In the genomic region with DNA sequence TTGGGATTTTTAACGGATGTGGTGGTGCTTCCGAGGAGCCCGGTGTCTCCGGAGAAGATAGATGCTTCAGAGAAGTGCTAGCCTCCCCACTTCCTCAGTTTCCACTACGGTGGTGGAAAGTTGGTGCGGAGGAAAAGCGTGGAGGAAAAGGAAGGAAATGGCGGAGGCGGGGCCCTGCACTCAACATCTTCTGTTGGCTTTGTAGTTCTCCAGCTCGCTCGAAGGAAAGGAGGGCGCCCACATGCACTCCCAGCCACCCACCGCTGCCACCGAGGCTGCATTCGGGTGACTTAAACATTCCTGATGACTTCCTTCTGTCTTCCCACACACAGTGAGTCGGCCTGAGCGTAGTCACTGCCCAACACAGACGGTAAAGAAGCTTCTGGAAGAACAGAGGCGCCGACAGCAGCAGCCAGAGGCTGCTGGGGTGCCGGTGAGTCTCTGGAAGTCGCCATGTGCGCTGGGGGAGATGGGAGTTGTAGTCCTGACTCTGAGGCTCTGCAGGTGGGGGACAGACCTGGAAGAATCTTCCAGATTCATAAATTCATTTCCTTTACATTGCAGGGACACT, we compare ENCODE assay signal across 8 mouse cellular contexts. TPM values are rescaled to one million over a fixed set of nuclear protein-coding genes. Genes with fewer than 3 reads are reported as not detected.
DNase-seq lines count a peak whose midpoint lies in the region; ATAC-seq and TF ChIP-seq lines count a peak whose summit lies in the region.

No protein-coding gene starts in this region.

- H3K36me3 ChIP-seq in forebrain, embryonic 10.5 days (replicated peaks) = peaks cover 36% of the 10 kb centered on the region
- peaks cover 15% of the 10 kb centered on the region; the same call in 1 of the 2 replicates for H3K36me3 ChIP-seq in hindbrain, embryonic 15.5 days
- H3K36me3 ChIP-seq in limb, embryonic 15.5 days = 0 out of 2 replicates have a peak, but pooled peaks cover 18% of the 10 kb centered on the region
- peaks cover 21% of the 10 kb centered on the region for H3K36me3 ChIP-seq in midbrain, postnatal 0 days (ENCODE audit: insufficient read depth, low read length)

- H3K9me3 ChIP-seq in forebrain, embryonic 10.5 days = peaks cover 3% of the 10 kb centered on the region; the same call in 1 of the 2 replicates
- H3K9me3 ChIP-seq in hindbrain, embryonic 15.5 days = no peaks in the 10 kb centered on the region
- no peaks in the 10 kb centered on the region for H3K9me3 ChIP-seq in limb, embryonic 15.5 days
- H3K9me3 ChIP-seq in midbrain, postnatal 0 days (ENCODE audit: low read length) = no peaks in the 10 kb centered on the region

- peak overlapping the region; percentile 69 for H3K9ac ChIP-seq in hindbrain, embryonic 15.5 days
- H3K9ac ChIP-seq in limb, embryonic 15.5 days = 0 out of 2 replicates have a peak overlapping the region, but pooled peaks have one; percentile 37
- peak overlapping the region; percentile 69 for H3K9ac ChIP-seq in midbrain, postnatal 0 days (replicated peaks; ENCODE audit: low read length, poor library complexity, severe bottlenecking)

- ATAC-seq in hindbrain, embryonic 15.5 days (ENCODE audit: low FRiP score, low read depth) = no peak
- no peak for ATAC-seq in limb, embryonic 15.5 days (ENCODE audit: insufficient number of reproducible peaks, low FRiP score, low TSS enrichment, low read depth)
- no peak for ATAC-seq in midbrain, postnatal 0 days (ENCODE audit: low FRiP score)

- 55% methylated on average over 23 of the region's 23 CpGs for WGBS in forebrain, embryonic 10.5 days
- 50% methylated on average over 23 of the region's 23 CpGs for WGBS in hindbrain, embryonic 15.5 days
- WGBS in limb, embryonic 15.5 days = 39% methylated on average over 23 of the region's 23 CpGs
- 49% methylated on average over 23 of the region's 23 CpGs for WGBS in midbrain, postnatal 0 days

- H3K4me2 ChIP-seq in hindbrain, embryonic 15.5 days = peak overlapping the region; percentile 96
- H3K4me2 ChIP-seq in limb, embryonic 15.5 days = peak overlapping the region; percentile 93
- peak overlapping the region; percentile 81 for H3K4me2 ChIP-seq in midbrain, postnatal 0 days (ENCODE audit: low read depth, low read length, poor library complexity, severe bottlenecking)

- 0 out of 2 replicates have a peak overlapping the region, but pooled peaks have one; percentile 85 for H3K27ac ChIP-seq in forebrain, embryonic 10.5 days
- H3K27ac ChIP-seq in hindbrain, embryonic 15.5 days (replicated peaks) = peak overlapping the region; percentile 73
- peak overlapping the region; percentile 2; the same call in 1 of the 2 replicates for H3K27ac ChIP-seq in limb, embryonic 15.5 days
- H3K27ac ChIP-seq in midbrain, postnatal 0 days (ENCODE audit: low read depth, low read length) = peak overlapping the region; percentile 69; the same call in 1 of the 2 replicates

- H3K4me1 ChIP-seq in forebrain, embryonic 10.5 days = peaks cover 23% of the 10 kb centered on the region
- peaks cover 20% of the 10 kb centered on the region for H3K4me1 ChIP-seq in hindbrain, embryonic 15.5 days (replicated peaks)
- H3K4me1 ChIP-seq in limb, embryonic 15.5 days = peaks cover 25% of the 10 kb centered on the region
- H3K4me1 ChIP-seq in midbrain, postnatal 0 days (ENCODE audit: insufficient read depth, low read length) = no peaks in the 10 kb centered on the region; the same call in 1 of the 2 replicates

- no peak for TF ChIP-seq CTCF in midbrain, postnatal 0 days (IDR thresholded peaks at IDR 0.05)

- peak; percentile 39 for DNase-seq in adrenal gland, adult 2 months
- no peak for DNase-seq in adrenal gland, adult 8-10 months
- DNase-seq in CD4-positive helper T cell, adult 2 months (ENCODE audit: low read depth, low spot score) = peak; percentile 90
- DNase-seq in forebrain, embryonic 10.5 days (ENCODE audit: extremely low spot score, low spot score) = no peak
- DNase-seq in midbrain, postnatal 0 days (ENCODE audit: low spot score) = peak; percentile 26
- no peak for DNase-seq in embryo, embryonic 11 days

- H3K4me3 ChIP-seq in forebrain, embryonic 10.5 days = peak overlapping the region; percentile 75
- H3K4me3 ChIP-seq in hindbrain, embryonic 15.5 days = peak overlapping the region; percentile 74
- H3K4me3 ChIP-seq in limb, embryonic 15.5 days = peak overlapping the region; percentile 58
- H3K4me3 ChIP-seq in midbrain, postnatal 0 days (ENCODE audit: low read depth, low read length) = peak overlapping the region; percentile 50

- H3K27me3 ChIP-seq in forebrain, embryonic 10.5 days (ENCODE audit: poor library complexity, severe bottlenecking) = peaks cover 34% of the 10 kb centered on the region
- H3K27me3 ChIP-seq in hindbrain, embryonic 15.5 days = no peaks in the 10 kb centered on the region
- H3K27me3 ChIP-seq in limb, embryonic 15.5 days = peaks cover 3% of the 10 kb centered on the region; the same call in 1 of the 2 replicates
- H3K27me3 ChIP-seq in midbrain, postnatal 0 days (ENCODE audit: insufficient read depth, low read length) = no peaks in the 10 kb centered on the region

RNA-seq across cellular contexts. Expression of a gene that starts 1.6 kb away (rescaled TPM):
- 1 to 10 TPM; 1.1 to 1.3 TPM for total RNA-seq in adrenal gland, adult 2 months (2021)
- 3.7 and 4.1 TPM in 2 replicates for polyA plus RNA-seq in adrenal gland, adult 2 months (2012; rRNA removed)
- 1 to 10 TPM in 3 of 4 experiments, under 1 TPM in 1; 0.73 to 2.4 (median 1.7) TPM for total RNA-seq in adrenal gland, adult 8-10 months (2022)
- 1.3 and 1.5 TPM in 2 replicates for polyA plus RNA-seq in forebrain, embryonic 10.5 days (2016; fragmentation: Nextera tagmentation; extraction: Ambion mirVana)
- polyA plus RNA-seq in hindbrain, embryonic 15.5 days (2015; fragmentation: Nextera tagmentation; extraction: Ambion mirVana) = 2.4 and 2.9 TPM in 2 replicates
- polyA plus RNA-seq in limb, embryonic 15.5 days (2015; fragmentation: Nextera tagmentation; extraction: Ambion mirVana) = 1.4 and 2.1 TPM in 2 replicates
- 2.1 and 2.2 TPM in 2 replicates for total RNA-seq in midbrain, postnatal 0 days (2014; rRNA removed)
- 2.2 and 2.8 TPM in 2 replicates for polyA plus RNA-seq in midbrain, postnatal 0 days (2015; fragmentation: Nextera tagmentation; extraction: Ambion mirVana)

RNA-seq across cellular contexts. Expression of a gene that starts 3.5 kb away (rescaled TPM):
- 1 to 10 TPM; 1.2 to 2.0 TPM for total RNA-seq in adrenal gland, adult 2 months (2021)
- polyA plus RNA-seq in adrenal gland, adult 2 months (2012; rRNA removed) = 6.3 and 7.9 TPM in 2 replicates
- 1 to 10 TPM in 3 of 4 experiments, under 1 TPM in 1; 0.98 to 2.3 (median 1.4) TPM for total RNA-seq in adrenal gland, adult 8-10 months (2022)
- polyA plus RNA-seq in forebrain, embryonic 10.5 days (2016; fragmentation: Nextera tagmentation; extraction: Ambion mirVana) = 0.38 TPM in 1 of 2 replicates, not detected in the other
- 0.53 and 0.56 TPM in 2 replicates for polyA plus RNA-seq in hindbrain, embryonic 15.5 days (2015; fragmentation: Nextera tagmentation; extraction: Ambion mirVana)
- polyA plus RNA-seq in limb, embryonic 15.5 days (2015; fragmentation: Nextera tagmentation; extraction: Ambion mirVana) = 2.7 and 3.3 TPM in 2 replicates
- not detected in 2 replicates for total RNA-seq in midbrain, postnatal 0 days (2014; rRNA removed)
- polyA plus RNA-seq in midbrain, postnatal 0 days (2015; fragmentation: Nextera tagmentation; extraction: Ambion mirVana) = 0.54 and 0.76 TPM in 2 replicates

RNA-seq across cellular contexts. Expression of a gene that starts 9.6 kb away (rescaled TPM):
- 10 to 100 TPM; 34.7 to 41.9 TPM for total RNA-seq in adrenal gland, adult 2 months (2021)
- polyA plus RNA-seq in adrenal gland, adult 2 months (2012; rRNA removed) = 73.3 and 87.9 TPM in 2 replicates
- total RNA-seq in adrenal gland, adult 8-10 months (2022) = 10 to 100 TPM; 31.8 to 65.8 (median 51.1) TPM
- polyA plus RNA-seq in forebrain, embryonic 10.5 days (2016; fragmentation: Nextera tagmentation; extraction: Ambion mirVana) = 10.4 and 12.1 TPM in 2 replicates
- polyA plus RNA-seq in hindbrain, embryonic 15.5 days (2015; fragmentation: Nextera tagmentation; extraction: Ambion mirVana) = 28.9 and 39.1 TPM in 2 replicates
- polyA plus RNA-seq in limb, embryonic 15.5 days (2015; fragmentation: Nextera tagmentation; extraction: Ambion mirVana) = 78.9 and 87.7 TPM in 2 replicates
- 20.6 and 23.5 TPM in 2 replicates for total RNA-seq in midbrain, postnatal 0 days (2014; rRNA removed)
- polyA plus RNA-seq in midbrain, postnatal 0 days (2015; fragmentation: Nextera tagmentation; extraction: Ambion mirVana) = 43.7 and 46.5 TPM in 2 replicates

RNA-seq across cellular contexts. Expression of a gene that starts 22.2 kb away (rescaled TPM):
- total RNA-seq in adrenal gland, adult 2 months (2021) = 10 to 100 TPM; 22.7 to 43.2 TPM
- polyA plus RNA-seq in adrenal gland, adult 2 months (2012; rRNA removed) = 37.7 and 54.1 TPM in 2 replicates
- 10 to 100 TPM; 45.2 to 59.3 (median 46.7) TPM for total RNA-seq in adrenal gland, adult 8-10 months (2022)
- polyA plus RNA-seq in forebrain, embryonic 10.5 days (2016; fragmentation: Nextera tagmentation; extraction: Ambion mirVana) = 25.4 and 33.7 TPM in 2 replicates
- polyA plus RNA-seq in hindbrain, embryonic 15.5 days (2015; fragmentation: Nextera tagmentation; extraction: Ambion mirVana) = 674 and 762 TPM in 2 replicates
- 28.6 and 32.7 TPM in 2 replicates for polyA plus RNA-seq in limb, embryonic 15.5 days (2015; fragmentation: Nextera tagmentation; extraction: Ambion mirVana)
- 923 and 924 TPM in 2 replicates for total RNA-seq in midbrain, postnatal 0 days (2014; rRNA removed)
- 811 and 814 TPM in 2 replicates for polyA plus RNA-seq in midbrain, postnatal 0 days (2015; fragmentation: Nextera tagmentation; extraction: Ambion mirVana)

RNA-seq across cellular contexts. Expression of a gene that starts 34.3 kb away (rescaled TPM):
- total RNA-seq in adrenal gland, adult 2 months (2021) = not detected
- polyA plus RNA-seq in adrenal gland, adult 2 months (2012; rRNA removed) = not detected in 2 replicates
- not detected for total RNA-seq in adrenal gland, adult 8-10 months (2022)
- polyA plus RNA-seq in forebrain, embryonic 10.5 days (2016; fragmentation: Nextera tagmentation; extraction: Ambion mirVana) = 0.29 and 0.52 TPM in 2 replicates
- 4.7 and 7.3 TPM in 2 replicates for polyA plus RNA-seq in hindbrain, embryonic 15.5 days (2015; fragmentation: Nextera tagmentation; extraction: Ambion mirVana)
- 0.04 and 0.38 TPM in 2 replicates for polyA plus RNA-seq in limb, embryonic 15.5 days (2015; fragmentation: Nextera tagmentation; extraction: Ambion mirVana)
- 0.99 and 4.9 TPM in 2 replicates for total RNA-seq in midbrain, postnatal 0 days (2014; rRNA removed)
- 0.32 and 0.43 TPM in 2 replicates for polyA plus RNA-seq in midbrain, postnatal 0 days (2015; fragmentation: Nextera tagmentation; extraction: Ambion mirVana)

Comparison
In these comparisons a context has a peak if more than half of its experiments do, and no peak if none do; other contexts are left out.
1. DNase-seq: peak in adrenal gland, adult 2 months (single experiment), CD4-positive helper T cell, adult 2 months (single experiment) and midbrain, postnatal 0 days (single experiment); none in adrenal gland, adult 8-10 months (single experiment), forebrain, embryonic 10.5 days (single experiment) and embryo, embryonic 11 days (single experiment).
2. H3K27ac ChIP-seq: peak in every context shown above with its lines; median percentile 85 in forebrain, embryonic 10.5 days; 73 in hindbrain, embryonic 15.5 days; 69 in midbrain, postnatal 0 days; 2 in limb, embryonic 15.5 days.
3. Peak in every context shown above with its lines, with median percentiles within 50 percentile points of each other: H3K4me3 ChIP-seq, H3K4me2 ChIP-seq and H3K9ac ChIP-seq.